Mouse (Mus musculus) limb, embryonic 10.5 days (tissue): ENCODE measurements at regions not wholly inside any gene's neighbourhood (a gene's known extent, or its start where the extent isn't known, plus 50 kb on each side); places are given as distances from the start of the nearest gene placed in this dataset.

Experiments used
- DNase-seq: peaks from one replicate; pipeline ENCODE4 v3.0.0-alpha.2; 2017; ENCODE audit warnings: low spot score
- H3K27ac ChIP-seq: fragments of 300-500 bp; sonication (generic); 2 replicates; pipeline ENCODE4 v1.5.1; 2016; ENCODE audit warnings: mild to moderate bottlenecking
- H3K27me3 ChIP-seq: fragments of 300-500 bp; sonication (generic); 2 replicates; pipeline ENCODE4 v1.6.1; 2016; ENCODE audit warnings: low read depth, mild to moderate bottlenecking; ENCODE audit not compliant: poor library complexity, severe bottlenecking
- H3K36me3 ChIP-seq: fragments of 300-500 bp; sonication (generic); 2 replicates; pipeline ENCODE4 v1.6.1; 2016; ENCODE audit warnings: mild to moderate bottlenecking, moderate library complexity
- H3K4me1 ChIP-seq: fragments of 300-500 bp; sonication (generic); 2 replicates; pipeline ENCODE4 v1.6.1; 2016
- H3K4me3 ChIP-seq: fragments of 300-500 bp; sonication (generic); 2 replicates; pipeline ENCODE4 v1.5.1; 2016; ENCODE audit warnings: mild to moderate bottlenecking, moderate library complexity
- H3K9me3 ChIP-seq: fragments of 300-500 bp; sonication (generic); replicated peaks from 2 replicates; pipeline ENCODE4 v1.6.1; 2016; ENCODE audit warnings: mild to moderate bottlenecking
- WGBS: fragments of 180-500 bp; shearing (Covaris S2); methylation state at CpG from one replicate; pipeline ENCODE4 v1.1.7; 2016; 5-methylcytosine and 5-hydroxymethylcytosine counted together

DNA sequence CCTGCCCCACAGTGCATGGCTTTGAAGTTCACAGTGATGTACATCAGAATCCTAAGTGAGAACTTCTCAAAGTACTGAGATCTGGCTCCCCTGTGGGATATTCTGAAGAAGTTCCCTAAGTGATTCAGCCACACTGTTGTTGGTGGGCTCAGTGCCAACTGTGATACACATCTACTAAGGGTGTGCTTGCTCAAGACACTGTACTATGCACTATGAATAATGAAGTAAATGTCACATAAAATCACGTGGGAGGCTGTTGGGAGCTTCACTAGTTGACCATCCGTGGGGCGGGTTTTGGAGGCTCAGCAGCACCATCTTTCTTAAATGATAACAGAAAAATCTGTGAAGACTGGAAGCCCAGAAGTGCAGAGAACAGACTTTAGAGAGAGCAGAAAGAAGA is 193.0 kb downstream of the Pten start:
- no peaks in the 10 kb centered on the region for H3K9me3 ChIP-seq
- H3K27me3 ChIP-seq, result no peaks in the 10 kb centered on the region
- H3K27ac ChIP-seq, result no peak overlapping the region
- H3K4me1 ChIP-seq, result peaks cover 7% of the 10 kb centered on the region; the same call in 1 of the 2 replicates
- H3K4me3 ChIP-seq, result no peak overlapping the region
- WGBS, result 88% methylated on average over 3 of the region's 3 CpGs
- no peaks in the 10 kb centered on the region for H3K36me3 ChIP-seq
- no peak for DNase-seq

- no peaks in the 10 kb centered on the region for H3K9me3 ChIP-seq
- H3K36me3 ChIP-seq, result no peaks in the 10 kb centered on the region
- no peak overlapping the region for H3K27ac ChIP-seq
- DNase-seq, result no peak
- H3K4me1 ChIP-seq, result peaks cover 7% of the 10 kb centered on the region; the same call in 1 of the 2 replicates
- H3K4me3 ChIP-seq, result no peak overlapping the region
- no peaks in the 10 kb centered on the region for H3K27me3 ChIP-seq
- 81% methylated on average over 1 of the region's 1 CpGs for WGBS
These were observed 193.5 kb downstream of the Pten start for GRCm38 (mm10) chr19:32950794-32951193.

DNA sequence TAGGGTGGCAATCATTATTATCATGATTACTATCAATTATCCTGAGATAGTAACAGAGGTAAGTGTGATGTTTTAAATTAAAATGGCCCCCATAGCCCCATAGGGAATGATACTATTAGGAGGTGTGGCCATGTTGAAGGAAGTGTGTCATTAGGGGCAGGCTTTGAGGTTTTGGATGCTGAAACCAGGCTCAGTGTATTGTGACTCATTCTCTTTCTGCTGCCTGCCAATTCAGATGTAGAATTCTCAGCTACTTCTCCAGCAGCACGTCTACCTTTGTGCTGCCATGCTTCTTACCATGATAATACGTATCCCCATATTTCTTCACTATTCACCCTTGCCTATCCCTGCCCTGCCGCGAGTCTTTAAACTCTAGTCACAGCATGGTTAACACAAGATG is 195.1 kb downstream of the Pten start:
- Histone ChIP-seq H3K36me3 (no peaks in the 10 kb centered on the region), H3K4me3 (no peak overlapping the region), H3K4me1 (peaks cover 21% of the 10 kb centered on the region), H3K27me3 (no peaks in the 10 kb centered on the region), H3K27ac (no peak overlapping the region), H3K9me3 (no peaks in the 10 kb centered on the region)
- 87% methylated on average over 4 of the region's 4 CpGs for WGBS
- DNase-seq, result no peak

- peaks cover 5% of the 10 kb centered on the region; the same call in 1 of the 2 replicates for H3K27me3 ChIP-seq
- WGBS, result 80% methylated on average over 11 of the region's 11 CpGs
- no peak for DNase-seq
- H3K9me3 ChIP-seq, result no peaks in the 10 kb centered on the region
- H3K36me3 ChIP-seq, result no peaks in the 10 kb centered on the region
- H3K4me1 ChIP-seq, result peaks cover 21% of the 10 kb centered on the region
- H3K27ac ChIP-seq, result no peak overlapping the region
- H3K4me3 ChIP-seq, result no peak overlapping the region
These were observed 195.8 kb downstream of the Pten start for GRCm38 (mm10) chr19:32952928-32953687.

DNA sequence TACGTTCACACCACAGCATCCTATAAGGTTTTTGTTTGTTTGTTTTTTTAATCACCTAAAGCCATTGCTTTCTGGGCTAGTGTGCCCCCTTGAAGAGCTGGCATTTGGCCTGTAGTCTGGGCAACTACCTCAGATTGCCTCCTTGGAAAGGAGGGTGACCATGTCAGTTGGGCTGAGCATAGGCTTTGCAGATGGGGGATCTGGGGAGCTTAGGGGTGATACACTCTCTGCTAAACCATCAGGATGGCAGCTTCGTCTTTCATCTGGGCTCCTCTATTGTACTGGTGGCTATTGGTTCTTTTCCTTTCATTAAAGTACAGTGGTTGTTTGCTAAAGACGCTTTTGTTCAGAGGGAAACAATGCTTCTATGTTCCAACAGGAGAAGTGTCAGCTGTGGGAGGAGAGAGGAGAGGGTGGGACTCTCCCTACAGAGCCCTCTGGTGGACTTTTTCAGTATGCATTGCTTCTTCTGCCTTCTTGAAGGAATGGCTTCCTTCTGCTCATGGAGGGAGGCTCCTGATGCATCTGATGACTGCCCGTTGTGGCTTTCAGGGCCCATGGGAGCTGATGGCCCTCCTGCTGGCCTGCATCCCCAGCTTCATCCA is 196.8 kb downstream of the Pten start:
- Histone ChIP-seq H3K36me3 (no peaks in the 10 kb centered on the region), H3K27me3 (peaks cover 13% of the 10 kb centered on the region; the same call in 1 of the 2 replicates), H3K27ac (no peak overlapping the region), H3K4me1 (peaks cover 21% of the 10 kb centered on the region), H3K9me3 (no peaks in the 10 kb centered on the region), H3K4me3 (no peak overlapping the region)
- no peak for DNase-seq
- 66% methylated on average over 4 of the region's 4 CpGs for WGBS

DNA sequence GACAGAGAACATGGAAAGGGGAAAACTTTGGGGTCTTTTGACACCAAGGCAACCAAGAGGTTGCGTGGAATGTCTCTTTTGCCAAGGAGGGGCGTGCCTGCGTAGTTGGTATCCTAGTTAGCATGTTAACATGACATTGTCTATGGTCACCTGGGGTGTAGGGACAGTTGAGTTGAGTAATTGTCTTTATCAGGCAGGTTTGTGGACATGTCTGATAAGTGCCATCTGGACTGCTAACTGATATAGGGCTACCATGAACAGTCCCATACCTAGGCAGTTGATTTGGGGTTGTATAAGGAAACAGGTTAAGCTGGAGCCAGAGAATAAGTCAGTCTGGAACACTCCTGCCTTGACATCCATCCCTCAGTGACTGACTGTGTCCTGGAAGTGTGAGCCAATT is 197.6 kb downstream of the Pten start:
- peaks cover 13% of the 10 kb centered on the region; the same call in 1 of the 2 replicates for H3K27me3 ChIP-seq
- over 99% methylated on average over 3 of the region's 3 CpGs for WGBS

GRCm38 (mm10) chr19:32956143-32956915 is 199.0 kb downstream of the Pten start:
- Histone ChIP-seq H3K4me1 (peaks cover 21% of the 10 kb centered on the region), H3K4me3 (peak overlapping the region; percentile 42), H3K27me3 (peaks cover 13% of the 10 kb centered on the region; the same call in 1 of the 2 replicates), H3K36me3 (no peaks in the 10 kb centered on the region), H3K9me3 (no peaks in the 10 kb centered on the region), H3K27ac (no peak overlapping the region)
- 4% methylated on average over 9 of the region's 9 CpGs for WGBS
- DNase-seq, result no peak

More for the DNA sequence above, 197.6 kb downstream of the Pten start:
- Histone ChIP-seq H3K36me3 (no peaks in the 10 kb centered on the region), H3K9me3 (no peaks in the 10 kb centered on the region), H3K4me1 (peaks cover 21% of the 10 kb centered on the region), H3K27ac (no peak overlapping the region), H3K4me3 (no peak overlapping the region)
- DNase-seq, result no peak

GRCm38 (mm10) chr19:32956916-32957558 is 199.7 kb downstream of the Pten start:
- Histone ChIP-seq H3K4me1 (peaks cover 21% of the 10 kb centered on the region), H3K27ac (no peak overlapping the region), H3K4me3 (peak overlapping the region; percentile 42), H3K9me3 (no peaks in the 10 kb centered on the region), H3K27me3 (peaks cover 13% of the 10 kb centered on the region; the same call in 1 of the 2 replicates), H3K36me3 (no peaks in the 10 kb centered on the region)
- 1% methylated on average over 13 of the region's 13 CpGs for WGBS
- peak; percentile 52 for DNase-seq

GRCm38 (mm10) chr19:32958276-32958675 is 201.0 kb downstream of the Pten start:
- no peak overlapping the region for H3K4me3 ChIP-seq
- H3K27me3 ChIP-seq, result peaks cover 13% of the 10 kb centered on the region; the same call in 1 of the 2 replicates
- DNase-seq, result no peak
- peaks cover 15% of the 10 kb centered on the region for H3K4me1 ChIP-seq
- no peaks in the 10 kb centered on the region for H3K36me3 ChIP-seq
- WGBS, result 87% methylated on average over 4 of the region's 4 CpGs
- no peaks in the 10 kb centered on the region for H3K9me3 ChIP-seq
- no peak overlapping the region for H3K27ac ChIP-seq

GRCm38 (mm10) chr19:32958791-32959190 is 201.5 kb downstream of the Pten start:
- Histone ChIP-seq H3K27ac (no peak overlapping the region), H3K4me3 (no peak overlapping the region), H3K4me1 (peaks cover 13% of the 10 kb centered on the region), H3K36me3 (no peaks in the 10 kb centered on the region), H3K27me3 (peaks cover 13% of the 10 kb centered on the region; the same call in 1 of the 2 replicates), H3K9me3 (no peaks in the 10 kb centered on the region)
- no peak for DNase-seq
- WGBS, result 92% methylated on average over 4 of the region's 4 CpGs

GRCm38 (mm10) chr19:32959844-32960195 is 202.5 kb downstream of the Pten start:
- Histone ChIP-seq H3K4me1 (peaks cover 19% of the 10 kb centered on the region), H3K4me3 (no peak overlapping the region), H3K36me3 (no peaks in the 10 kb centered on the region), H3K27me3 (peaks cover 13% of the 10 kb centered on the region; the same call in 1 of the 2 replicates), H3K9me3 (no peaks in the 10 kb centered on the region), H3K27ac (no peak overlapping the region)
- DNase-seq, result no peak
- 69% methylated on average over 5 of the region's 5 CpGs for WGBS

DNA sequence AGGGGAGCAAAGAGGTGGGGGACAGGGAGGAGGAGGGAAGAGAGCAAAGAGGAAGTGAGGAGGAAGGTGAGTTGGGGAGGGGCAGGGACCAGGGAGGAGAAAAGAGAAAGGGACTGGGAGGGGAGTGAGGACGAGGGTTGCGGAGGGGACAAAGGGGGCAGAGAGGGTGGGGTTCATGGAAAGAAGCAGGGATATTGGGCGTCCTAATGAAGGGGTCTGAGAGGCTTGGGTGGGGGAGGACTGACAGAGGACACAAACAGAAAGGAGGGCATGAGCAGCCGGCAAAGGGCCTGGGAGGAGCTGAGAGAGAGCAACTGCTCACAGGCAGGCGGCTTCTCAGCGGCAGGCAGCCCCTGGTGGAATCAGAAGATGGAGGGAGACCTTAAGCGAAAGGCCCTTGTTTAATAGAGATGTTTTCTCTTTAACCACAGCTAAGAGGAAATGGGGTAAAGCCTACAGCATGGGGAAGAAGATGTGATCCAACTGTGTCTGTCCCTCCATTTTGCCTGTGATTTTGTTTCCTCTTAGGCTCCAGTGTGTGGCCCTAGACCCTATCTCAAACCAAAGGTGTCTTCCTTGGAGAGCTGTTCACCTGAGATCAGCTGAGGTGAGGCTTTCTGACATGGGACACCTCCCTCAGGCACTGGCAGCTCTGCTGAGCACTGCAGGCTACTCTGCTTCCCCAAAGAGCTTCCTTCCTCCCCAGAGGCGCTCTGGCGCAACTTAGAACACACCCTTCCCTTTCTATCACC is 203.1 kb downstream of the Pten start:
- Histone ChIP-seq H3K9me3 (no peaks in the 10 kb centered on the region), H3K36me3 (no peaks in the 10 kb centered on the region), H3K4me3 (no peak overlapping the region), H3K27ac (no peak overlapping the region), H3K4me1 (peaks cover 19% of the 10 kb centered on the region), H3K27me3 (peaks cover 13% of the 10 kb centered on the region; the same call in 1 of the 2 replicates)
- WGBS, result 60% methylated on average over 9 of the region's 9 CpGs
- DNase-seq, result no peak
